Comparison of ENCODE assay signal across 22 mouse cellular contexts in the genomic region with DNA sequence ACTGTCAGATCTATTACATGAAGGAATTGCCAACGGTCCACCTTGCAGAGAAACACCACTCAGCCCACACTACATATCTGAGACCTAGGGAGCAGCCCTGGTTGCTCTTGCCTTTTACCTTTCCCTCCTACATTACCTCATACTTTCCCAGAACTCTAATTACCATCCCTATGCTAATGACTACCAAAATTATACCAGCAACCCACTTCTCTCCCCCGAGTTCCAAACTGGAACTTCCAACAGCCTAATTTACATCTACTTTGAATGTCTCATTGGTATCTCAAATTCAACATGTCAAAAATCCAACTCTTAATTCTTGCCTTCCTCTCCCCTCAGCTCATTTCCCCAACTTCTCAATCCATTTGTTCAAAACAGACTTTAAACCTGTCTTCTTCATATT.
"Had no signal": no experiment of that assay in that cellular context is flagged by ENCODE, and none has a peak within 500 bp of the region (broad histone marks: within the 10 kb centered on the region; RNA-seq: fewer than 3 reads in every experiment).

No protein-coding gene starts in this region.

- H3K36me3 ChIP-seq: limb, embryonic 10.5 days; limb, embryonic 13.5 days; liver, embryonic 12.5 days; liver, embryonic 15.5 days; lung, embryonic 15.5 days; midbrain, embryonic 10.5 days; midbrain, embryonic 13.5 days; stomach, embryonic 15.5 days had no signal

- H3K27ac ChIP-seq: kidney, postnatal 0 days; limb, embryonic 10.5 days; limb, embryonic 13.5 days; liver, embryonic 12.5 days; liver, embryonic 15.5 days; lung, embryonic 15.5 days; midbrain, embryonic 10.5 days; midbrain, embryonic 13.5 days; stomach, embryonic 15.5 days had no signal

- H3K4me1 ChIP-seq: limb, embryonic 10.5 days; limb, embryonic 13.5 days; liver, embryonic 12.5 days; liver, embryonic 15.5 days; lung, embryonic 15.5 days; megakaryocyte, embryonic 14.5 days; midbrain, embryonic 10.5 days; midbrain, embryonic 13.5 days; stomach, embryonic 15.5 days had no signal

- H3K9ac ChIP-seq: limb, embryonic 13.5 days; liver, embryonic 12.5 days; liver, embryonic 15.5 days; lung, embryonic 15.5 days; midbrain, embryonic 13.5 days; stomach, embryonic 15.5 days had no signal

- H3K27me3 ChIP-seq: limb, embryonic 13.5 days; liver, embryonic 12.5 days; liver, embryonic 15.5 days; lung, embryonic 15.5 days; megakaryocyte, embryonic 14.5 days; midbrain, embryonic 13.5 days; stomach, embryonic 15.5 days had no signal

- H3K4me2 ChIP-seq: limb, embryonic 13.5 days; liver, embryonic 12.5 days; liver, embryonic 15.5 days; lung, embryonic 15.5 days; midbrain, embryonic 13.5 days; stomach, embryonic 15.5 days had no signal

- H3K4me3 ChIP-seq: limb, embryonic 10.5 days; limb, embryonic 13.5 days; liver, embryonic 12.5 days; liver, embryonic 15.5 days; lung, embryonic 15.5 days; megakaryocyte, embryonic 14.5 days; midbrain, embryonic 10.5 days; midbrain, embryonic 13.5 days; myocyte; stomach, embryonic 15.5 days had no signal

- DNase-seq: kidney, adult 2 months; kidney, postnatal 25 days; layer of hippocampus, postnatal 36 days; liver; lung, adult 18-20 months; lung, postnatal 10 days; lung, postnatal 36 days; right cerebral cortex, postnatal 14 days; spleen, adult 18-20 months; thymus, adult 18-20 months; thymus, postnatal 36 days had no signal

- H3K9me3 ChIP-seq: limb, embryonic 10.5 days; limb, embryonic 13.5 days; liver, embryonic 12.5 days; liver, embryonic 15.5 days; lung, embryonic 15.5 days; midbrain, embryonic 10.5 days; midbrain, embryonic 13.5 days; stomach, embryonic 15.5 days had no signal
